Mouse (Mus musculus): Measurements from ENCODE around the gene Erbb3. TPM values are rescaled to one million over a fixed set of nuclear protein-coding genes. Genes with fewer than 3 reads are reported as not detected.
"Not testable (repeated sequence)": the region's sequence is repeated elsewhere in the genome, so short reads cannot be mapped to it uniquely, and the experiment has no call there.

Gene Erbb3
- 5.8 and 9.1 TPM in 2 replicates for polyA plus RNA-seq (2014; fragmentation: Nextera tagmentation; extraction: Ambion mirVana)

DNA sequence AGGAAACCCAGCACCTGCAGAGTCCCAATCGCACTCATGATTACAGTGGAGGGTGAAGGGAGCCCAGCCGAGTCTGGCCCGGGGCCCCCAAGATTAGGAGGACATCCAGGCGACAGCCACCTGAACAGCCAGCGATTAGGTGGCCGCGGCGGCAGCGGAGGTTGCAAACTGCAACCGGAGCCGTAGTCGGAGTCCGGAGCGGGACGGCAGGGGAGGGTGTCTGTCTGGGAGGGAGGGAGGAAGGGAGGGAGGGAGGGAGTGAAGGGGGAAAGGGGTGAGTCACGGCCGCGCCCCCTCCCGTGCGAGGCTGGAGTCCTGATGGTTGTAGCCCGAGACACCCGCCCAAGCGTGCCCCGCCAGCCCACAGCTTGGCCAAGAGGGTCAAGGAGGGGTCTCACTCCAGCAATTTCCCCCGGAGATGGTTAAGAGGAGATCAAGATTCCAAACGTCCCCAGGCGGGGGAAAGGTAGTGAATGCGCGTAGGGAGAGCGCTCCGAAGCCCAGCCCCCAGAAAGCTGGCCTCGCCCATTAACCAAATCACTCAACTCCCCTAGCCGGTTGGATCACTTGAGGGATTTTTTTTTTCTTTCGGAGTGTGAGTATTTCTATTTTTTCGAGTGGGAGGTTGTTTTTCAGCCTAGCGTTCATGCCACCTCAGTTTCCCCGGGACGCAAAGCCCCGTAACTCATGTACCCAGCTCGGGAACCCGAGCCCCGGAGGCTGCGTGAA lies at the start of gene Erbb3:
Gene Erbb3 (minus strand): TSS at position 189 of the 729 bp plus-strand sequence.
- whole genome bisulfite sequencing (ENCODE audit: insufficient replicate concordance), result under 1% methylated on average over 42 of the region's 43 CpGs
- peaks cover 29% of the 10 kb centered on the region for H3K27me3 ChIP-seq (ENCODE audit: control insufficient read depth, insufficient read depth, low read length)
- H3K36me3 ChIP-seq (ENCODE audit: control insufficient read depth, insufficient read depth, low read length), result no peaks in the 10 kb centered on the region
- peak within 1 kb of the TSS; percentile 98 for H3K4me2 ChIP-seq
- peak within 1 kb of the TSS; percentile 60 for H3K4me3 ChIP-seq (ENCODE audit: low read depth, low read length)
- H3K9me3 ChIP-seq (replicated peaks; ENCODE audit: control insufficient read depth, low read length), result no peaks in the 10 kb centered on the region
- H3K9ac ChIP-seq (ENCODE audit: low read depth, low read length), result peak within 1 kb of the TSS; percentile 62
- H3K4me1 ChIP-seq (ENCODE audit: control insufficient read depth, insufficient read depth, low read length), result 0 out of 2 replicates have a peak, but pooled peaks cover 7% of the 10 kb centered on the region
- ATAC-seq (replicated peaks; ENCODE audit: insufficient number of reproducible peaks, low FRiP score, low TSS enrichment), result peak; percentile 37
- peak within 1 kb of the TSS; percentile 22; the same call in 1 of the 2 replicates for H3K27ac ChIP-seq (ENCODE audit: low read depth, low read length)

- 15% methylated on average over 11 of the region's 11 CpGs for WGBS (ENCODE audit: insufficient replicate concordance)
- H3K27me3 ChIP-seq (ENCODE audit: control insufficient read depth, insufficient read depth, low read length), result no peaks in the 10 kb centered on the region
- H3K4me2 ChIP-seq, result peak overlapping the region; percentile 50
- peak overlapping the region; percentile 14; the same call in 1 of the 2 replicates for H3K4me3 ChIP-seq (ENCODE audit: low read depth, low read length)
- H3K9ac ChIP-seq (ENCODE audit: low read depth, low read length), result peak overlapping the region; percentile 59
- H3K36me3 ChIP-seq (ENCODE audit: control insufficient read depth, insufficient read depth, low read length), result 0 out of 2 replicates have a peak, but pooled peaks cover 6% of the 10 kb centered on the region
- no peak for ATAC-seq (replicated peaks; ENCODE audit: insufficient number of reproducible peaks, low FRiP score, low TSS enrichment)
- peaks cover 10% of the 10 kb centered on the region for H3K4me1 ChIP-seq (ENCODE audit: control insufficient read depth, insufficient read depth, low read length)
- no peaks in the 10 kb centered on the region for H3K9me3 ChIP-seq (replicated peaks; ENCODE audit: control insufficient read depth, low read length)
- H3K27ac ChIP-seq (ENCODE audit: low read depth, low read length), result no peak overlapping the region
These were observed 47.6 kb upstream of the Erbb3 start for GRCm38 (mm10) chr10:128637011-128637410.

GRCm38 (mm10) chr10:128636561-128636960 lies 47.1 kb upstream of the Erbb3 start:
- Histone ChIP-seq H3K36me3 (ENCODE audit: control insufficient read depth, insufficient read depth, low read length) (0 out of 2 replicates have a peak, but pooled peaks cover 6% of the 10 kb centered on the region), H3K4me2 (peak overlapping the region; percentile 50), H3K27me3 (ENCODE audit: control insufficient read depth, insufficient read depth, low read length) (no peaks in the 10 kb centered on the region), H3K27ac (ENCODE audit: low read depth, low read length) (no peak overlapping the region), H3K9ac (ENCODE audit: low read depth, low read length) (peak overlapping the region; percentile 59; the same call in 1 of the 2 replicates), H3K4me3 (ENCODE audit: low read depth, low read length) (peak overlapping the region; percentile 14; the same call in 1 of the 2 replicates), H3K9me3 (replicated peaks; ENCODE audit: control insufficient read depth, low read length) (no peaks in the 10 kb centered on the region), H3K4me1 (ENCODE audit: control insufficient read depth, insufficient read depth, low read length) (peaks cover 6% of the 10 kb centered on the region; the same call in 1 of the 2 replicates)
- ATAC-seq (replicated peaks; ENCODE audit: insufficient number of reproducible peaks, low FRiP score, low TSS enrichment), result no peak
- WGBS (ENCODE audit: insufficient replicate concordance), result 41% methylated on average over 6 of the region's 6 CpGs

- WGBS (ENCODE audit: insufficient replicate concordance), result 86% methylated on average over 13 of the region's 13 CpGs
- no peaks in the 10 kb centered on the region for H3K27me3 ChIP-seq (ENCODE audit: control insufficient read depth, insufficient read depth, low read length)
- H3K4me1 ChIP-seq (ENCODE audit: control insufficient read depth, insufficient read depth, low read length), result peaks cover 6% of the 10 kb centered on the region; the same call in 1 of the 2 replicates
- no peak overlapping the region for H3K4me3 ChIP-seq (ENCODE audit: low read depth, low read length)
- no peaks in the 10 kb centered on the region for H3K9me3 ChIP-seq (replicated peaks; ENCODE audit: control insufficient read depth, low read length)
- no peak overlapping the region for H3K27ac ChIP-seq (ENCODE audit: low read depth, low read length)
- H3K9ac ChIP-seq (ENCODE audit: low read depth, low read length), result no peak overlapping the region
- H3K4me2 ChIP-seq, result no peak overlapping the region
- ATAC-seq (replicated peaks; ENCODE audit: insufficient number of reproducible peaks, low FRiP score, low TSS enrichment), result no peak
- 0 out of 2 replicates have a peak, but pooled peaks cover 2% of the 10 kb centered on the region for H3K36me3 ChIP-seq (ENCODE audit: control insufficient read depth, insufficient read depth, low read length)
These were observed 46.2 kb upstream of the Erbb3 start for GRCm38 (mm10) chr10:128635697-128636096.

GRCm38 (mm10) chr10:128631571-128631970 lies 42.1 kb upstream of the Erbb3 start:
- no peak overlapping the region for H3K9ac ChIP-seq (ENCODE audit: low read depth, low read length)
- H3K27me3 ChIP-seq (ENCODE audit: control insufficient read depth, insufficient read depth, low read length), result no peaks in the 10 kb centered on the region
- 26% methylated on average over 6 of the region's 6 CpGs for WGBS (ENCODE audit: insufficient replicate concordance)
- H3K27ac ChIP-seq (ENCODE audit: low read depth, low read length), result no peak overlapping the region
- ATAC-seq (replicated peaks; ENCODE audit: insufficient number of reproducible peaks, low FRiP score, low TSS enrichment), result no peak; the same call in 1 of the 2 replicates
- no peak overlapping the region for H3K4me2 ChIP-seq
- no peaks in the 10 kb centered on the region for H3K4me1 ChIP-seq (ENCODE audit: control insufficient read depth, insufficient read depth, low read length)
- H3K4me3 ChIP-seq (ENCODE audit: low read depth, low read length), result no peak overlapping the region
- 0 out of 2 replicates have a peak, but pooled peaks cover 2% of the 10 kb centered on the region for H3K36me3 ChIP-seq (ENCODE audit: control insufficient read depth, insufficient read depth, low read length)
- H3K9me3 ChIP-seq (replicated peaks; ENCODE audit: control insufficient read depth, low read length), result no peaks in the 10 kb centered on the region

- not testable (repeated sequence) for H3K4me3 ChIP-seq (ENCODE audit: low read depth, low read length); H3K27me3 ChIP-seq (ENCODE audit: control insufficient read depth, insufficient read depth, low read length); ATAC-seq (replicated peaks; ENCODE audit: insufficient number of reproducible peaks, low FRiP score, low TSS enrichment); H3K27ac ChIP-seq (ENCODE audit: low read depth, low read length); H3K9me3 ChIP-seq (replicated peaks; ENCODE audit: control insufficient read depth, low read length); H3K4me2 ChIP-seq; H3K36me3 ChIP-seq (ENCODE audit: control insufficient read depth, insufficient read depth, low read length); H3K4me1 ChIP-seq (ENCODE audit: control insufficient read depth, insufficient read depth, low read length); H3K9ac ChIP-seq (ENCODE audit: low read depth, low read length)
- WGBS (ENCODE audit: insufficient replicate concordance), result 77% methylated on average over 5 of the region's 5 CpGs
These were observed 40.9 kb upstream of the Erbb3 start for GRCm38 (mm10) chr10:128630306-128630705.

- 71% methylated on average over 2 of the region's 2 CpGs for WGBS (ENCODE audit: insufficient replicate concordance)
- no peak overlapping the region for H3K4me3 ChIP-seq (ENCODE audit: low read depth, low read length)
- H3K27me3 ChIP-seq (ENCODE audit: control insufficient read depth, insufficient read depth, low read length), result no peaks in the 10 kb centered on the region
- peaks cover 5% of the 10 kb centered on the region for H3K4me1 ChIP-seq (ENCODE audit: control insufficient read depth, insufficient read depth, low read length)
- no peak overlapping the region for H3K9ac ChIP-seq (ENCODE audit: low read depth, low read length)
- ATAC-seq (replicated peaks; ENCODE audit: insufficient number of reproducible peaks, low FRiP score, low TSS enrichment), result no peak
- H3K9me3 ChIP-seq (replicated peaks; ENCODE audit: control insufficient read depth, low read length), result no peaks in the 10 kb centered on the region
- H3K4me2 ChIP-seq, result no peak overlapping the region
- peaks cover 5% of the 10 kb centered on the region; the same call in 1 of the 2 replicates for H3K36me3 ChIP-seq (ENCODE audit: control insufficient read depth, insufficient read depth, low read length)
- H3K27ac ChIP-seq (ENCODE audit: low read depth, low read length), result no peak overlapping the region
These were observed 40.3 kb upstream of the Erbb3 start for GRCm38 (mm10) chr10:128629746-128630145.

DNA sequence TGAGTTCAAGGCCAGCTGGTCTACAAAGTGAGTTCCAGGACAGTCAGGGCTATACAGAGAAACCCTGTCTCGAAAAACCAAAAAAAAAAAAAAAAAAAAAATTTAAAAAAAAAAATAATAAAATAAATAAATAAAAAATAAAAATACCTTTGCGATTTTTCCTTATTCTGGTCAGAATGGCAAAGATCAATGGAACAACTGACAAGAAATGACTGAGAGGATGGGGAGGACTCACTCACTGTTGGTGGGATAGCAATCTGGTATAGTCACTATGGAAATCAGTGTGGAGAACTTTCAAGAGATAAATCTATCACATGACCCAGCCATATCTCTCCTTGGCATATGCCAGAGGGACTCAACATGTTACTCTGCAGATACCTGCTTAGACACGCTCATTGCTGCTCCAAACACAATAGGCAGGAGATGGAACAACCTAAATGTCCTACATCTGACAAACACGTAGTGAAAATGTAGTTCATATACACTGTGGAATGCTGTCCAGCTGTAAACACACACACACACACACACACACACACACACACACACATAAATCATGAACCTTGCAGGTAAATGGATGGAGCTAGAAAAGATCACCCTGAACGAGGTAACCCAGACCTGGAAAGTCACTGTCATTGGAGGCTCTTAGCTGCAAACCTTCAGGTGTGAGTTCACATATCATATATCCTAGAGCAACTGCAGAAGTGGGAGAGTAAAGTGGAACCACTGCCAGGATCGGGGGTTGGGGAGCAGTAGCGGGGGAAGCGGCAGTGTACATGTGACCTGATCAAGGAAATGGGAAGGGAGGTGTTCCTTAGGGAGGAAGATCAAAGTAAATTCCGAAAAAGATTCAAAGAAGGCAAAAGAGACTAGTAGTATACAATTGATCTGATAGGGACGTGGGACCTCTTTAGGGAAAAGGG lies 38.2 kb upstream of the Erbb3 start:
- H3K27me3 ChIP-seq (ENCODE audit: control insufficient read depth, insufficient read depth, low read length), result no peaks in the 10 kb centered on the region
- H3K4me3 ChIP-seq (ENCODE audit: low read depth, low read length), result no peak overlapping the region
- peaks cover 5% of the 10 kb centered on the region for H3K4me1 ChIP-seq (ENCODE audit: control insufficient read depth, insufficient read depth, low read length)
- H3K36me3 ChIP-seq (ENCODE audit: control insufficient read depth, insufficient read depth, low read length), result peaks cover 16% of the 10 kb centered on the region
- ATAC-seq (replicated peaks; ENCODE audit: insufficient number of reproducible peaks, low FRiP score, low TSS enrichment), result no peak
- H3K9me3 ChIP-seq (replicated peaks; ENCODE audit: control insufficient read depth, low read length), result no peaks in the 10 kb centered on the region
- 74% methylated on average over 10 of the region's 10 CpGs for WGBS (ENCODE audit: insufficient replicate concordance)
- H3K27ac ChIP-seq (ENCODE audit: low read depth, low read length), result no peak overlapping the region
- H3K9ac ChIP-seq (ENCODE audit: low read depth, low read length), result no peak overlapping the region
- H3K4me2 ChIP-seq, result no peak overlapping the region

All from heart, embryonic 11.5 days (tissue).